Mouse (Mus musculus) hindbrain, embryonic 11.5 days (tissue): ENCODE data around the gene Dlgap5. TPM values are rescaled to one million over a fixed set of nuclear protein-coding genes. Genes with fewer than 3 reads are reported as not detected.

Source experiments
- ATAC-seq: fragments of 200-750 bp; cut with Nextera tagmentation; 2 replicates; pipeline ENCODE4 v1.8.0; 2017; ENCODE audit warnings: mild to moderate bottlenecking, moderate TSS enrichment, moderate library complexity; ENCODE audit not compliant: low FRiP score
- DNase-seq: peaks from one replicate; pipeline ENCODE4 v3.0.0-alpha.2; 2015; ENCODE audit warnings: low spot score
- H3K27ac ChIP-seq: fragments of 300-500 bp; sonication (generic); 2 replicates; pipeline ENCODE4 v1.5.1; 2014; ENCODE audit warnings: mild to moderate bottlenecking, low read depth, low read length
- H3K27me3 ChIP-seq: fragments of 300-500 bp; sonication (generic); 2 replicates; pipeline ENCODE4 v1.6.1; 2014; ENCODE audit warnings: mild to moderate bottlenecking, low read length, moderate library complexity, mixed read lengths; ENCODE audit not compliant: control insufficient read depth, insufficient read depth
- H3K36me3 ChIP-seq: fragments of 300-500 bp; sonication (generic); 2 replicates; pipeline ENCODE4 v1.6.1; 2014; ENCODE audit warnings: mild to moderate bottlenecking, low read length, moderate library complexity, mixed read lengths; ENCODE audit not compliant: control insufficient read depth, insufficient read depth
- H3K4me1 ChIP-seq: fragments of 300-500 bp; sonication (generic); replicated peaks from 2 replicates; pipeline ENCODE4 v1.6.1; 2014; ENCODE audit warnings: low read length, mixed read lengths; ENCODE audit not compliant: control insufficient read depth, insufficient read depth
- H3K4me2 ChIP-seq: fragments of 300-500 bp; sonication (generic); replicated peaks from 2 replicates; pipeline ENCODE4 v1.6.1; 2014; ENCODE audit warnings: mild to moderate bottlenecking, low read depth, low read length
- H3K4me3 ChIP-seq: fragments of 300-500 bp; sonication (generic); 2 replicates; pipeline ENCODE4 v1.5.1; 2014; ENCODE audit warnings: low read depth, low read length
- H3K9ac ChIP-seq: fragments of 300-500 bp; sonication (generic); 2 replicates; pipeline ENCODE4 v1.6.1; 2014; ENCODE audit warnings: low read depth, low read length
- H3K9me3 ChIP-seq: fragments of 300-500 bp; sonication (generic); 2 replicates; pipeline ENCODE4 v1.6.1; 2016; ENCODE audit warnings: low read length; ENCODE audit not compliant: control insufficient read depth
- WGBS: fragments of 180-500 bp; shearing (Covaris S2); extraction: QIAGEN DNeasy Blood & Tissue Kit; methylation state at CpG from one replicate; pipeline ENCODE4 v1.1.7; 2014; 5-methylcytosine and 5-hydroxymethylcytosine counted together
- polyA plus RNA-seq: library from polyadenylated mRNA; unstranded; fragments of >200 nt; fragmentation: Nextera tagmentation; extraction: Ambion mirVana; gene quantifications from 2 replicates; pipeline ENCODE4 v1.2.1, GENCODE M21; 2014

Gene Dlgap5
- polyA plus RNA-seq, 1 experiment from 2014 or later, result 59.9 TPM

DNA sequence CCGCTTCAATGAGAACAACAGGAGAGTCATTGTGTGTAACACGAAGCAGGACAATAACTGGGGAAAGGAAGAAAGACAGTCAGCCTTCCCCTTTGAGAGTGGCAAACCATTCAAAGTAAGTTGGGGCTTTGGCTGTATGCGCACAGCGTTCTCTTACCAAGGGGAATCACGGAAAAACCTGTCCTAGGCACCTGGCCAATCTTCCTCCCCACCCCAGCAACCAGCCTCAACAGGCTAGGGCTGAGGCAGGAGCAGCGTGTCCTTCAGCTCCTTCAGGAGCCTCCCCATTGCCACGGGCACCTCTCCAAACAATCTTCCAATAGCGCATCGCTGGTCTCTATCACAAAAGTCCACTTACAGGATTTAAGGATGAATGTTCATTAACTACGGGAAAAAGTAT, 33.6 kb downstream of the Dlgap5 start:
- H3K4me2 ChIP-seq, result no peak overlapping the region
- 80% methylated on average over 10 of the region's 10 CpGs for WGBS

DNA sequence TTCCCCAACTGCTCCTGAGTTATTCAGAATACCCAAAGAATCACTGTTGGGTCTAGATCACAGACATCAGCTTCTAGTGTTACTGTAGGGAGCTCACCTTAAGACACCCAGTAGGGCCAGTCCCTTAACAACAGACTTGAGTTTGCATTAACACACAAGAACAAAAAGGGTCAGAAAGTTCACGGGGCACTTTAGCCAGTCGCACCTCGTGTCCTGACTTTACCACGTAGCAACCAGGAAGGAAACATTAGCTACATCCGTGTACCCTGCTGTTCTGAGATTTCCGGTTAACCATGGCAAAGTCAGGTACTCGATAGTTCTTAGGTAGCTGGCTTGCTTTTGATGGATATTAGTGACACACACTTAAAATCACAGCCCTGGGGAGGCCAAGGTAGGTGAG, 34.3 kb downstream of the Dlgap5 start:
- Histone ChIP-seq H3K9ac (no peak overlapping the region), H3K4me3 (no peak overlapping the region), H3K9me3 (no peaks in the 10 kb centered on the region), H3K4me1 (no peaks in the 10 kb centered on the region), H3K27ac (no peak overlapping the region), H3K4me2 (no peak overlapping the region), H3K27me3 (no peaks in the 10 kb centered on the region), H3K36me3 (0 out of 2 replicates have a peak, but pooled peaks cover 2% of the 10 kb centered on the region)
- DNase-seq, result no peak
- WGBS, result 92% methylated on average over 7 of the region's 7 CpGs
- no peak for ATAC-seq

More for the DNA sequence above, 33.6 kb downstream of the Dlgap5 start:
- ATAC-seq, result no peak
- no peaks in the 10 kb centered on the region for H3K27me3 ChIP-seq
- no peak overlapping the region for H3K27ac ChIP-seq
- no peak overlapping the region for H3K4me3 ChIP-seq
- DNase-seq, result no peak
- no peaks in the 10 kb centered on the region for H3K9me3 ChIP-seq
- no peaks in the 10 kb centered on the region for H3K4me1 ChIP-seq
- no peak overlapping the region for H3K9ac ChIP-seq
- H3K36me3 ChIP-seq, result 0 out of 2 replicates have a peak, but pooled peaks cover 4% of the 10 kb centered on the region

DNA sequence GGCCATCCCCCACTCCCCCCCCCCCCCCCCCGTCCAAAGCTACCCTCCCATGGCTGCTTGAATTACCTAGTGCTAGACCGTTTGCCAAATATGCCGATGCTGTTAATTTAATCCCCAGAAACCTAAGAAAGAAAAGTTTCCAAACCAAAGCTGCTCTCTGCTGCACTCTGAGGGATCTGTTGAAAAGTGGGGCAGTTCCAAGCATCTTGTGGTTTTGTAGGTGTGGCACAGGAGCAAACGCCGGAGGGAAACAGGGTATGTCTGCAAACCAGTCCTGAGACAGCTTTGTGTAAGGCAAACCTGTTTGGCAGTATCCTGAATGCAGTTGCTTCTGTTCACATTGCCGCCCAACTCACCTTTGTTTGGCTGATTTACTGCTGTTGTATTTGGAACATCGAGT, 39.9 kb downstream of the Dlgap5 start:
- Histone ChIP-seq H3K4me1 (no peaks in the 10 kb centered on the region), H3K36me3 (no peaks in the 10 kb centered on the region), H3K4me3 (no peak overlapping the region), H3K9ac (no peak overlapping the region), H3K4me2 (no peak overlapping the region), H3K27me3 (peaks cover 11% of the 10 kb centered on the region), H3K9me3 (no peaks in the 10 kb centered on the region), H3K27ac (no peak overlapping the region)
- DNase-seq (no peak), ATAC-seq (no peak)
- 91% methylated on average over 6 of the region's 7 CpGs for WGBS

- ATAC-seq (no peak), DNase-seq (no peak)
- Histone ChIP-seq H3K9me3 (no peaks in the 10 kb centered on the region), H3K4me1 (no peaks in the 10 kb centered on the region), H3K4me3 (no peak overlapping the region), H3K36me3 (no peaks in the 10 kb centered on the region), H3K27me3 (peaks cover 16% of the 10 kb centered on the region), H3K27ac (no peak overlapping the region), H3K9ac (no peak overlapping the region), H3K4me2 (no peak overlapping the region)
- 77% methylated on average over 2 of the region's 2 CpGs for WGBS
Observed at GRCm38 (mm10) chr14:47376526-47376925, 41.7 kb downstream of the Dlgap5 start.

GRCm38 (mm10) chr14:47373728-47374678, 44.2 kb downstream of the Dlgap5 start:
- H3K9me3 ChIP-seq, result no peaks in the 10 kb centered on the region
- peak overlapping the region; percentile 21; the same call in 1 of the 2 replicates for H3K4me3 ChIP-seq
- ATAC-seq, result no peak
- H3K9ac ChIP-seq, result no peak overlapping the region
- peaks cover 16% of the 10 kb centered on the region for H3K27me3 ChIP-seq
- peak; percentile 16 for DNase-seq
- no peaks in the 10 kb centered on the region for H3K4me1 ChIP-seq
- H3K4me2 ChIP-seq, result peak overlapping the region; percentile 34
- H3K27ac ChIP-seq, result no peak overlapping the region
- 15% methylated on average over 49 of the region's 49 CpGs for whole genome bisulfite sequencing
- H3K36me3 ChIP-seq, result no peaks in the 10 kb centered on the region

GRCm38 (mm10) chr14:47371689-47372088, 46.5 kb downstream of the Dlgap5 start:
- no peak overlapping the region for H3K4me3 ChIP-seq
- no peaks in the 10 kb centered on the region for H3K4me1 ChIP-seq
- ATAC-seq, result no peak
- no peak overlapping the region for H3K27ac ChIP-seq
- WGBS, result 75% methylated on average over 6 of the region's 6 CpGs
- H3K36me3 ChIP-seq, result no peaks in the 10 kb centered on the region
- H3K4me2 ChIP-seq, result no peak overlapping the region
- H3K9me3 ChIP-seq, result no peaks in the 10 kb centered on the region
- no peak overlapping the region for H3K9ac ChIP-seq
- peaks cover 16% of the 10 kb centered on the region for H3K27me3 ChIP-seq
- DNase-seq, result no peak

- H3K9ac ChIP-seq, result no peak overlapping the region
- no peak overlapping the region for H3K4me3 ChIP-seq
- H3K36me3 ChIP-seq, result no peaks in the 10 kb centered on the region
- H3K9me3 ChIP-seq, result no peaks in the 10 kb centered on the region
- no peak overlapping the region for H3K4me2 ChIP-seq
- ATAC-seq (no peak), DNase-seq (no peak)
- H3K27me3 ChIP-seq, result peaks cover 16% of the 10 kb centered on the region
- no peaks in the 10 kb centered on the region for H3K4me1 ChIP-seq
- no peak overlapping the region for H3K27ac ChIP-seq
- WGBS, result 77% methylated on average over 3 of the region's 3 CpGs
Observed at GRCm38 (mm10) chr14:47370790-47371189, 47.4 kb downstream of the Dlgap5 start.

DNA sequence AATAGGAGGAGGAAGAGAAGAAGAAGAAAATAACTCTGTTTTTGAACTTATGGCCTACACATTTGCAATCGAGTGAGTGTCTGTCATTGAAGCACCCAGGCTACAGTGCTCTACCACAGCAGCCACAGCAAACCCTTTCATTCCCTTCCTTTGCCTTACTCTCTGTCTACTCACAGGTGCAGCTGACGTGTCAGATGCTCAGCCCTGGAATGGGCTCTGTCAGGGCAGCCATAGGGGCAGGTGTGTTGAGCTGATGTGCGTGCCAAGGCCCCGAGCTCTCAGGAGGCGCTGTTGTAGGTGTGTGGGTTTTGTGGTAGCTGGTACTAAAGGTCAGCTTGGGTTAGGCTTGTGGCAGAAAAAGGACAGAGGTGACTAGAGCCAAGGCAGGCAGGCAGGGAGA, 48.5 kb downstream of the Dlgap5 start:
- Histone ChIP-seq H3K27me3 (peaks cover 16% of the 10 kb centered on the region), H3K36me3 (no peaks in the 10 kb centered on the region), H3K4me3 (no peak overlapping the region), H3K4me2 (no peak overlapping the region), H3K9ac (no peak overlapping the region), H3K4me1 (0 out of 2 replicates have a peak, but pooled peaks cover 2% of the 10 kb centered on the region), H3K9me3 (no peaks in the 10 kb centered on the region), H3K27ac (no peak overlapping the region)
- ATAC-seq (no peak), DNase-seq (no peak)
- 83% methylated on average over 5 of the region's 5 CpGs for WGBS

DNA sequence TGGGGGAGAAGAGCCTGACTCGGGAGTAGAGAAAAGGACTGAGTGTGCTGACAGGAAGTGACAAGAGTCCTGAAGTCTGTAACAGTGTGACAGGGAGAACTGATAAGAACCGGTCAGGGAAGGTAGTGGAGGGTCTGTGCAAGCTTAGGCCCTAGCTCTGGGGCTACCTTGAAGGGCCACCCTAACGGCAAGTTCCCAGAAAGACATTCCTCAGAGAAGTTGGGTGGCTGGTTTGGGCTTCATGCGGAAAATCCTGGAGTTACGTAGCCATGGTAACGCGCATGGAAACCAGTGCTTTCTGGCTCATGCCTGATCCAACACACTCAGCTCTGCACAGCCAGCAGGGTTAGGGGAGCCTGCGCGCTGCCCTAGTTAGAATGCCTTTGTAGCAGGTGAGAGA, 50.7 kb downstream of the Dlgap5 start, which contains the start of gene Lgals3:
Gene Lgals3 (plus strand): TSS at position 291 of the 400 bp plus-strand sequence.
- H3K27ac ChIP-seq, result no peak within 1 kb of the TSS
- ATAC-seq (no peak), DNase-seq (peak; percentile 63)
- no peak within 1 kb of the TSS for H3K9ac ChIP-seq
- H3K4me3 ChIP-seq, result no peak within 1 kb of the TSS
- H3K36me3 ChIP-seq, result no peaks in the 10 kb centered on the region
- no peak within 1 kb of the TSS for H3K4me2 ChIP-seq
- H3K9me3 ChIP-seq, result no peaks in the 10 kb centered on the region
- H3K27me3 ChIP-seq, result no peaks in the 10 kb centered on the region
- 57% methylated on average over 9 of the region's 9 CpGs for WGBS
- H3K4me1 ChIP-seq, result 0 out of 2 replicates have a peak, but pooled peaks cover 2% of the 10 kb centered on the region
